Mouse (Mus musculus) limb, embryonic 15.5 days (tissue): Measurements from ENCODE around the gene Tcl1b1. TPM values are rescaled to one million over a fixed set of nuclear protein-coding genes. Genes with fewer than 3 reads are reported as not detected.
"Not testable (repeated sequence)": the region's sequence is repeated elsewhere in the genome, so short reads cannot be mapped to it uniquely, and the experiment has no call there.

Experiments
- ATAC-seq: fragments of 200-750 bp; cut with Nextera tagmentation; 2 replicates; pipeline ENCODE4 v1.8.0; 2017; ENCODE audit warnings: low read depth, moderate TSS enrichment; ENCODE audit not compliant: insufficient number of reproducible peaks, low FRiP score, low TSS enrichment
- H3K27ac ChIP-seq: fragments of 300-500 bp; sonication (generic); 2 replicates; pipeline ENCODE4 v1.5.1; 2015; ENCODE audit warnings: moderate library complexity, mild to moderate bottlenecking, inconsistent platforms
- H3K27me3 ChIP-seq: fragments of 300-500 bp; sonication (generic); 2 replicates; pipeline ENCODE4 v1.6.1; 2015; ENCODE audit warnings: inconsistent platforms
- H3K36me3 ChIP-seq: fragments of 300-500 bp; sonication (generic); 2 replicates; pipeline ENCODE4 v1.6.1; 2015; ENCODE audit warnings: inconsistent platforms
- H3K4me1 ChIP-seq: fragments of 300-500 bp; sonication (generic); 2 replicates; pipeline ENCODE4 v1.6.1; 2015; ENCODE audit warnings: inconsistent platforms
- H3K4me2 ChIP-seq: fragments of 300-500 bp; sonication (generic); 2 replicates; pipeline ENCODE4 v1.6.1; 2015; ENCODE audit warnings: mild to moderate bottlenecking, inconsistent platforms
- H3K4me3 ChIP-seq: fragments of 300-500 bp; sonication (generic); 2 replicates; pipeline ENCODE4 v1.5.1; 2015; ENCODE audit warnings: mild to moderate bottlenecking, inconsistent platforms
- H3K9ac ChIP-seq: fragments of 300-500 bp; sonication (generic); 2 replicates; pipeline ENCODE4 v1.6.1; 2015; ENCODE audit warnings: inconsistent platforms
- H3K9me3 ChIP-seq: fragments of 300-500 bp; sonication (generic); 2 replicates; pipeline ENCODE4 v1.6.1; 2016; ENCODE audit warnings: inconsistent platforms
- WGBS: fragments of 180-500 bp; shearing (Covaris S2); methylation state at CpG from one replicate; pipeline ENCODE4 v1.1.7; 2015; 5-methylcytosine and 5-hydroxymethylcytosine counted together
- polyA plus RNA-seq: library from polyadenylated mRNA; unstranded; fragments of >200 nt; fragmentation: Nextera tagmentation; extraction: Ambion mirVana; gene quantifications from 2 replicates; pipeline ENCODE4 v1.2.1, GENCODE M21; 2015

Gene Tcl1b1
- polyA plus RNA-seq, 1 experiment from 2014 or later, result not detected

DNA sequence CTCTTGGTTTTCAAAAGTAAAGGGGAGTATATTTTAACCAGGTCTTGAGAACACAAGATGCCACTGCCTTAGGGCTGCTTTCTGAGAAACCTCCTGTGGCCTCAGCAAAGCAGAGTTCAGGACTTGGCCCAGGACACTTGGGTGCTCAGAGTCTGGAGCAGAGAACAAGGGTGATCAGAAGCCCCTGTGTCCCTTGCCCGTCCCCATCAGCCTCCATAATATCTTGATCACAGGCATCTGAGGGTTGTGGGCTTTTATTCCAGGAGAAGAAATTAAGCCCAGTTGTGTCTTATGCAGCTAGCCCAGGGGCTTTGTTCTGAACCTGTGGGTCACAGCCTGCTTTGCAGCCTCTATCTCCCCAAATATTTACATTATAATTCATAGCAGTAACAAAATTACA, 42.2 kb downstream of the Tcl1b1 start, which contains the start of gene Tcl1b4:
TSS of gene Tcl1b4 (plus strand) at position 301 of the 400 bp plus-strand sequence.
- not testable (repeated sequence) for H3K4me3 ChIP-seq, H3K4me1 ChIP-seq, H3K27me3 ChIP-seq, H3K27ac ChIP-seq, H3K9ac ChIP-seq, ATAC-seq, H3K9me3 ChIP-seq, H3K36me3 ChIP-seq, H3K4me2 ChIP-seq
- whole genome bisulfite sequencing, result 74% methylated on average over 1 of the region's 1 CpGs

DNA sequence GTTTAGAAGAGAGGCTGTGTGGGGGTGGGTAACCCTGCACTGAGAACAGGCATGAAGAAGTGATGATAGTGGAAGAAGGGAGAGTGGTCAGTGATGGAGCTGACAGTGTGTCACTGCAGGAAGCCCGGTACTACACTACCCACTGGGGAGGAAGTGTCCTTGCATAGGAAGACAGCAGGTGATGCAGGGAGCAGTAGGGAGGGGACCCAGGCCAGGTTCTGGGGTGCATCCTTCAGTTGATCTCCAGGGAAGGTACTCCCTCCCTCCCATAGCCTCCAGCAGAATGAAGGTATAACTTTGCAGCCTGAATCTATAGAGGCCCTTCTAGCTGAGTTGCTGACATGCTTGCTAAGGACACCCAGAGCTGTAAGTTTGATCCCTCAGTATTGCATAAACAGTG, 47.6 kb downstream of the Tcl1b1 start:
- Histone ChIP-seq H3K4me2 (no peak overlapping the region), H3K27me3 (no peaks in the 10 kb centered on the region), H3K9ac (no peak overlapping the region), H3K9me3 (no peaks in the 10 kb centered on the region), H3K27ac (no peak overlapping the region), H3K4me1 (no peaks in the 10 kb centered on the region), H3K4me3 (no peak overlapping the region), H3K36me3 (no peaks in the 10 kb centered on the region)
- 59% methylated on average over 1 of the region's 1 CpGs for WGBS
- ATAC-seq, result no peak

DNA sequence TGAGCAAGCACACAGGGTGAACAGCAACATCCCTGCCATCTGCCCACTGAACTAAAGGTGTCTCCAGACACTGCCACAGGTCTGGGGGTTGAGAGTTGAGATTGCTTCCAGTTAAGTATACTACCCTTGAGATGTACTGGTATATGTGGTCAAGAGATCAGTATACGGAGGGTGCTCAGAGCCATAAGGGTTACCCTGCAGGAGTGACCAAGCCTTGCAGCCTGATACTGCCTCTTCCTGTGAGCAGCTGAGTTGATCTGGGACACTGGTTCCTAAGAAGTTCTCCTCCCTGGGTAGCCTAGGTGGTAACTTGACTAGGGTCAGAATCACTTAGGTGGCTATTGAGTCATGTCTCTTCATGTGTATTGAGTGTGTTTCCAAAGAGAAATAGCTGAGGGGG, 49.0 kb downstream of the Tcl1b1 start:
- no peak overlapping the region for H3K4me3 ChIP-seq
- no peak for ATAC-seq
- WGBS, result 94% methylated on average over 1 of the region's 1 CpGs
- no peaks in the 10 kb centered on the region for H3K9me3 ChIP-seq
- no peak overlapping the region for H3K4me2 ChIP-seq
- no peaks in the 10 kb centered on the region for H3K36me3 ChIP-seq
- H3K4me1 ChIP-seq, result no peaks in the 10 kb centered on the region
- no peak overlapping the region for H3K27ac ChIP-seq
- no peaks in the 10 kb centered on the region for H3K27me3 ChIP-seq
- H3K9ac ChIP-seq, result no peak overlapping the region

DNA sequence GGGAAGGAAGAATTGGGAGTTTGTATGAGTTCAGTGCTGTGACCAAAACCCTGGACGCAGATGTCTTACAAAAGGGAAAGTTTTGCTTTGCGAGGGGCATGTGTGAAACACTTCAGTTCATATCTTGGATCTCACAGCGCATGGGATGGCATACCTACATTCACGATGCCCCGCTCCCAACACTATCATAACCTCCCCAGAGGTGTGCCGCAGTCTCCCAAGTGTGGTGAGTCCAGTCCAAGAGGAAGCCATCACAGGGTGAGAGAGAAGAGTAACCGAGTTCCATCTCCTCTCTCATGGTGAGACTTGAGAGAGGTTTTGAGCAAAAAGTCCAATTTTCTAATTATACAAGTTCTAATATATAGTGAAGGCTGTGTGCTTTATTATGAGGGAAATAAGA, 49.7 kb downstream of the Tcl1b1 start:
- no peak overlapping the region for H3K27ac ChIP-seq
- no peaks in the 10 kb centered on the region for H3K4me1 ChIP-seq
- H3K4me2 ChIP-seq, result no peak overlapping the region
- no peaks in the 10 kb centered on the region for H3K27me3 ChIP-seq
- no peaks in the 10 kb centered on the region for H3K36me3 ChIP-seq
- no peak overlapping the region for H3K9ac ChIP-seq
- 88% methylated on average over 7 of the region's 7 CpGs for WGBS
- no peak overlapping the region for H3K4me3 ChIP-seq
- H3K9me3 ChIP-seq, result no peaks in the 10 kb centered on the region
- no peak for ATAC-seq

Other genes with a start within 250 kb of the Tcl1b1 start
- gene Syne3, start 149.9 kb upstream of the Tcl1b1 start, polyA plus RNA-seq, result 3.3 and 4.0 TPM in 2 replicates
- gene Glrx5, start 127.0 kb upstream of the Tcl1b1 start, polyA plus RNA-seq, result 129 and 134 TPM in 2 replicates
- not detected in 2 replicates for gene Tcl1b2, start 13.7 kb upstream of the Tcl1b1 start, polyA plus RNA-seq
- not detected in 2 replicates for gene Tcl1b5, start 16.7 kb downstream of the Tcl1b1 start, polyA plus RNA-seq
- not detected in 2 replicates for gene Tcl1b3, start 31.4 kb downstream of the Tcl1b1 start, polyA plus RNA-seq
- gene Tcl1b4, start 42.3 kb downstream of the Tcl1b1 start, polyA plus RNA-seq, result not detected in 2 replicates
- gene Tcl1, start 63.1 kb downstream of the Tcl1b1 start, polyA plus RNA-seq, result not detected in 2 replicates
- gene Tunar, start 174.2 kb downstream of the Tcl1b1 start, polyA plus RNA-seq, result 0.17 and 0.19 TPM in 2 replicates